ENCODE assay signal across 19 mouse cellular contexts in the genomic region with DNA sequence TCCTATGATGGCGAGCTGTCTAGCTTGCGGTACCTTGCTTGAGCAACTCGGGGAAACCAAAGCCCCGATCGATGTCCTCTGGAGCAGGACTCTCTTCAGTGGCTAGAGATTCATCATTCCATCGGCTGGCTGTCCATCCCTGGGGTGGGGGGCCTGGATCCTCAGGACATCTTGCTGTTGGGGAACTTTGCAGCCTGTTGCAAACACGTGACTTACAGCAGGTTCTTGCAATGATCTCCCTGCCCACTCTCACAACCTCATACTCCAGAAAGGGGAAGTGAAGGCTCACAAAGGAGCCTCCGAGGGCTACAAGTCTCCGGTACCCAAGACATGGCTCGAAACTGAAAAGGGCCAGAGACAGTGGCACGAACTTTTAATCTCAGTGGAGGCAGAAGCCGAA. TPM values are rescaled to one million over a fixed set of nuclear protein-coding genes. Genes with fewer than 3 reads are reported as not detected.
DNase-seq lines count a peak whose midpoint lies in the region; ATAC-seq lines count a peak whose summit lies in the region.
"Had no signal": no experiment of that assay in that cellular context is flagged by ENCODE, and none has a peak within 500 bp of the region (broad histone marks: within the 10 kb centered on the region; RNA-seq: fewer than 3 reads in every experiment).

No protein-coding gene starts in this region.

- H3K4me3 ChIP-seq in heart, embryonic 12.5 days = no peak overlapping the region
- H3K4me3 ChIP-seq in kidney, embryonic 16.5 days (ENCODE audit: low read length) = no peak overlapping the region
- H3K4me3 ChIP-seq: erythroblast, embryonic 14.5 days; gastrocnemius, adult 2 months; limb, embryonic 15.5 days had no signal

- 85% methylated on average over 12 of the region's 12 CpGs for WGBS in heart, embryonic 12.5 days
- 95% methylated on average over 12 of the region's 12 CpGs for WGBS in kidney, embryonic 16.5 days

- H3K27me3 ChIP-seq in heart, embryonic 12.5 days (replicated peaks) = no peaks in the 10 kb centered on the region
- no peaks in the 10 kb centered on the region for H3K27me3 ChIP-seq in kidney, embryonic 16.5 days (ENCODE audit: insufficient read depth, low read length)
- H3K27me3 ChIP-seq: limb, embryonic 15.5 days had no signal

- H3K9ac ChIP-seq in heart, embryonic 12.5 days = no peak overlapping the region
- H3K9ac ChIP-seq in kidney, embryonic 16.5 days (replicated peaks; ENCODE audit: low read length) = no peak overlapping the region
- H3K9ac ChIP-seq: forebrain, postnatal 0 days; limb, embryonic 15.5 days had no signal

- H3K4me1 ChIP-seq in heart, embryonic 12.5 days (replicated peaks) = peaks cover 11% of the 10 kb centered on the region
- no peaks in the 10 kb centered on the region for H3K4me1 ChIP-seq in kidney, embryonic 16.5 days (ENCODE audit: insufficient read depth, low read length)
- H3K4me1 ChIP-seq: limb, embryonic 15.5 days had no signal

- no peaks in the 10 kb centered on the region for H3K36me3 ChIP-seq in heart, embryonic 12.5 days
- no peaks in the 10 kb centered on the region for H3K36me3 ChIP-seq in kidney, embryonic 16.5 days (ENCODE audit: insufficient read depth, low read length)
- H3K36me3 ChIP-seq: limb, embryonic 15.5 days had no signal

- peak; percentile 92 for DNase-seq in heart, adult 11 months
- peak; percentile 75 to 77 for DNase-seq in B cell, adult 2 months
- DNase-seq in cerebellum, adult 18-20 months = no peak
- DNase-seq in neural tube, embryonic 10.5 days (ENCODE audit: extremely low spot score, low spot score) = no peak
- DNase-seq: adrenal gland, postnatal 10 days; cerebellum, postnatal 14 days; forebrain, postnatal 0 days; gastrocnemius, adult 2 months; heart, postnatal 36 days; thymus, postnatal 25 days had no signal

- H3K9me3 ChIP-seq in heart, embryonic 12.5 days (replicated peaks) = no peaks in the 10 kb centered on the region
- no peaks in the 10 kb centered on the region for H3K9me3 ChIP-seq in kidney, embryonic 16.5 days (ENCODE audit: low read length)
- H3K9me3 ChIP-seq: limb, embryonic 15.5 days had no signal

- H3K4me2 ChIP-seq in heart, embryonic 12.5 days = no peak overlapping the region
- H3K4me2 ChIP-seq in kidney, embryonic 16.5 days (replicated peaks; ENCODE audit: low read depth, low read length) = no peak overlapping the region
- H3K4me2 ChIP-seq: heart, embryonic 11.5 days; limb, embryonic 15.5 days had no signal

- no peak for ATAC-seq in heart, embryonic 12.5 days (ENCODE audit: insufficient number of reproducible peaks, low FRiP score)
- peak; percentile 36 to 38; a peak in 2 of 4 replicates for ATAC-seq in hematopoietic stem cell, adult 5-6 weeks (replicated peaks in 1 of 2; ENCODE audit: insufficient read depth in 1 of 2, low FRiP score in 2 of 2, low TSS enrichment in 1 of 2, low read depth in 1 of 2, poor library complexity in 2 of 2, severe bottlenecking in 2 of 2)
- peak; percentile 54 for ATAC-seq in monocyte, adult 5-6 weeks (replicated peaks; ENCODE audit: insufficient number of reproducible peaks, low FRiP score, low TSS enrichment, poor library complexity, severe bottlenecking)
- ATAC-seq in kidney, embryonic 16.5 days (ENCODE audit: low FRiP score, low TSS enrichment) = no peak

- H3K27ac ChIP-seq in heart, embryonic 12.5 days (ENCODE audit: poor library complexity, severe bottlenecking) = no peak overlapping the region
- no peak overlapping the region for H3K27ac ChIP-seq in kidney, embryonic 16.5 days (ENCODE audit: low read length)
- H3K27ac ChIP-seq: gastrocnemius, adult 2 months; kidney, postnatal 0 days; limb, embryonic 15.5 days; stomach, postnatal 0 days had no signal

RNA-seq across cellular contexts. Expression of a gene that starts 14.2 kb away (rescaled TPM):
- polyA plus RNA-seq in heart, embryonic 12.5 days (2016; fragmentation: Nextera tagmentation; extraction: Ambion mirVana) = 6.0 and 8.5 TPM in 2 replicates
- total RNA-seq in hematopoietic stem cell, adult 5-6 weeks (2017) = 1,380 and 1,792 TPM in 2 replicates
- total RNA-seq in monocyte, adult 5-6 weeks (2017) = 1,192 to 2,405 TPM (median 1,864 TPM) in 3 replicates
- polyA plus RNA-seq in kidney, embryonic 16.5 days (2015; fragmentation: Nextera tagmentation; extraction: Ambion mirVana) = 8.2 and 9.6 TPM in 2 replicates

RNA-seq across cellular contexts. Expression of a gene that starts 36.8 kb away (rescaled TPM):
- 34.4 and 38.7 TPM in 2 replicates for polyA plus RNA-seq in heart, embryonic 12.5 days (2016; fragmentation: Nextera tagmentation; extraction: Ambion mirVana)
- total RNA-seq in hematopoietic stem cell, adult 5-6 weeks (2017) = 21.0 and 26.4 TPM in 2 replicates
- total RNA-seq in monocyte, adult 5-6 weeks (2017) = 8.9 to 19.4 TPM (median 13.1 TPM) in 3 replicates
- polyA plus RNA-seq in kidney, embryonic 16.5 days (2015; fragmentation: Nextera tagmentation; extraction: Ambion mirVana) = 35.5 and 39.0 TPM in 2 replicates

RNA-seq across cellular contexts. Expression of a gene that starts 54.9 kb away (rescaled TPM):
- polyA plus RNA-seq in heart, embryonic 12.5 days (2016; fragmentation: Nextera tagmentation; extraction: Ambion mirVana) = 77.7 and 81.4 TPM in 2 replicates
- total RNA-seq in hematopoietic stem cell, adult 5-6 weeks (2017) = 66.4 and 75.1 TPM in 2 replicates
- 86.6 to 110 TPM (median 102 TPM) in 3 replicates for total RNA-seq in monocyte, adult 5-6 weeks (2017)
- 84.6 and 88.6 TPM in 2 replicates for polyA plus RNA-seq in kidney, embryonic 16.5 days (2015; fragmentation: Nextera tagmentation; extraction: Ambion mirVana)

Comparison
In these comparisons a context has a peak if more than half of its experiments do, and no peak if none do; other contexts are left out.
1. DNase-seq: peak in heart, adult 11 months (single experiment) and B cell, adult 2 months (2 of 2); none in cerebellum, adult 18-20 months (0 of 2) and neural tube, embryonic 10.5 days (single experiment).
2. ATAC-seq: peak in hematopoietic stem cell, adult 5-6 weeks (2 of 2) and monocyte, adult 5-6 weeks (single experiment); none in heart, embryonic 12.5 days (single experiment) and kidney, embryonic 16.5 days (single experiment).